Mouse (Mus musculus): Measurements from ENCODE around the gene Fbrsl1. TPM values are rescaled to one million over a fixed set of nuclear protein-coding genes. Genes with fewer than 3 reads are reported as not detected.

The Fbrsl1 gene
- 10 to 100 TPM; 79.9 to 94.0 TPM for total RNA-seq (2021)
- long read RNA-seq, experiment 1, partial matches to known transcripts, result 0 of 8 reads
- long read RNA-seq, experiment 1, other reads (novel, unspliced or antisense), result 3 of 8 reads
- long read RNA-seq, experiment 2, partial matches to known transcripts, result 0 of 13 reads
- long read RNA-seq, experiment 2, other reads (novel, unspliced or antisense), result 6 of 13 reads

DNA sequence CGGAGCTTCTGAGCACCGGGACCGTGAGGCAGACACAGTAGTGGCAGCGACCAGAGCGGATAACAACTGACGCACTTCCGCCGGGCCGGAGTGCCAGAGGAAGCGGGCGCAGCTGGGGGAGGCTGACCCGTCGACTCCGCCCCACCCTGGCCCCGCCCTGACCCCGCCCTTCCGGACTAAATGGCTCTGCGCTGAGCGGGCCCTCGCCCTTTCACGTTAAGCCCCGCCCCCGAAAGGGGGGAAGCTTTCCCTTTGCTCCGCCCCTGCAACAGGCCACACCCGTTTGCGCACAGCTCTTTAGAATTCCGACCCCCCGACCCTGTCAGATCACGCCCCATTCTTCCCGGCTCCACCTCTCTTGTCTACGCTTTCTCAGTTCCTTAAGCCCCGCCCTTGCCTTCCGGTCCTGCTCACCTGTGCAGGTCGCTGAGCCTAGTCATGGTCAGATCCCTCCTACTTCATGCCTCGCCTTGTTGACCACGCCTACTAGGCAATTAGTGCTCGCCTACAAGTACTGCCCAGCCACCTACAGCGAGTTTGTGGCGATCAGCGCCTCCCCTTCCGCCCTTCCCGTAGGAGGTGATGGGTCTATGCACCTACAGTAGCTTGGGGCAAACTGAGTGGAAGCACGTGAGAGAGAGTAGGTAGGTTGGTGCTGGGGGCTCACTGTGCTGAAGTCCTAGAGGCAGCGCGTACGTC, at the start of gene Fbrsl1:
Gene Fbrsl1 (minus strand): TSS at position 68 of the 699 bp plus-strand sequence.
- Histone ChIP-seq H3K27ac (peak within 1 kb of the TSS; percentile 94), H3K4me3 (peak within 1 kb of the TSS; percentile 87)
- peak; percentile 91 to 95 for DNase-seq (ENCODE audit: low spot score in 2 of 2)
- TF ChIP-seq CTCF (conservative IDR thresholded peaks at IDR 0.05), result no peak

DNA sequence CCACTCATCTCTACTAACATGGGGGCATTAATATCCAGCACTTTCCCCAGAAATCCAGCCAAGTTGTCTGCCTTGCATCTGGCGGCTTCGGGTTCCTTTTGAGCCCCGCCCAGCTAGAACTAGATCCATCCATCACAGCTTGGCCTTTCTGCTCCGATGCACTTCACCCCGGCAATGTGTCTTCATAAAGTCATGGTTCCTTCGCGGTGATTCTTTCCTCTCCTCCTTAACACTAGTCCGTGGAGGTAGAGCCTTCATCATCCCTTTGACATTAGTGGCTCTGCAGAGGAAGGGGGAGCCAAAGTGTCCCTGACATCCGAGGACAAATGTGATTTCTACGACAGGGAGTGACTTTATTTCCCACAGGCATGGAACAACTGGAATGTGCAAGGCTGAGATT, 49.8 kb upstream of the Fbrsl1 start:
- no peak overlapping the region for H3K27ac ChIP-seq
- no peak overlapping the region for H3K4me3 ChIP-seq
- TF ChIP-seq CTCF (conservative IDR thresholded peaks at IDR 0.05), result no peak
- DNase-seq (ENCODE audit: low spot score in 2 of 2), result no peak

DNA sequence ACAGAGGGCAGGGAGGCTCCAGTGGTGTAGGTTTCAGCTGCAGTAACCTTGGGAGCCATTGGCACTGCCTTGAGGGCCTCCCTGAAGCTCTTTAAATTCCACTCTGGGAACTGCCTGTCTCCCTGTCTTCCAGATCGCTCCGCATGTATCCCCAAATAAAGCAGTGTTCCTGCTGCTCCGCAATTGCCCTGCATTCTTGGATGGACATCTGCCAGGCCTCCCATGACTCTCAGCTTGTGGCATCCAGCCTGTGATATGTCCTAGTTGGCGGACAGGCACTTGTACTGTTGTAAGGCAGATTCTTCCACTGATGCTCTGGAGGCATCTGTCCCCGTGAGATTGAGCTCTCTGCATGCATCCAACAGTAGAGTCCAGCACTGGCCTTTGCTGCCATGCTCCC, 49.3 kb upstream of the Fbrsl1 start:
- TF ChIP-seq CTCF (conservative IDR thresholded peaks at IDR 0.05), result no peak

DNA sequence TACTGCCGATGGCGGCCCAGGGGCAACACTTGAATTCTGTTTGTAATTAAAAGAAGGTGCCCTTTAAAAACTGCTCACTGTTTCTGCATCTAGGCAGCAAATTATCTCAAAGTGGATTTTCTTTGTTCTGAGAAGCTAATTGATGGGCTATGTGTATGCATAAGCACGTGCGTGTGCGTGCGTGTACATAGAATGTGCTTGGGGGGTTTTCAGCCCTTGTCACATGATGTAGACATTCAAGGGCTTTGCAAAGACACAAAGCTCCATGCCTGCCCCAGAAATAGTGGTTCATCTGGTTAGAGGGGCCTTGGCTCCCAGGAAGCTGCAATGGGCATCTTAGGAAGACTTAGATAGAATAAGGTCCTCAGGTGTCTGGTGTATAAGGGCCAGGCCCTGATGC, 46.7 kb upstream of the Fbrsl1 start:
- TF ChIP-seq CTCF (conservative IDR thresholded peaks at IDR 0.05), result no peak
- no peak overlapping the region for H3K27ac ChIP-seq
- H3K4me3 ChIP-seq, result no peak overlapping the region
- no peak for DNase-seq (ENCODE audit: low spot score in 2 of 2)

More for the DNA sequence above, 49.3 kb upstream of the Fbrsl1 start:
- Histone ChIP-seq H3K27ac (no peak overlapping the region), H3K4me3 (no peak overlapping the region)
- DNase-seq (ENCODE audit: low spot score in 2 of 2), result no peak

DNA sequence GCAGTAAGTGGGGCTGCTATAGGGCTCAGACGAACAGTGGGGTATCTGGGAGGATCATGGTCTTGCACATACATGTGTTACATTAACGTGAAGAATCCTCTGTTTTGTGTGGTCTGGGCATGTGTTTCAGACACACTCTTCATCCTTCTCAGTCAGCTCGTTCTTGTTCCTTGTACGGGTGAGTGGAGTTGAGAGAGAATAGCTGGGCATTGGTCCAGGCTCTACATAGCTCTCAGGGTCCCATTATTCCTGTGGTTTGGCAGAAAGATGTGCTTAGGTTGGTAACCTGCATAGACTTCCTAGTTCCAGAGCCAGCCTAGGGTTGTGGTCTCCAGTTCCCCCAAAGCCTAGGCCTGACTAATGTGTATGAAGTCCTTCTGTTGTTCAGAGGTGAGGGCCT, 46.1 kb upstream of the Fbrsl1 start:
- H3K4me3 ChIP-seq, result no peak overlapping the region
- no peak for TF ChIP-seq CTCF (conservative IDR thresholded peaks at IDR 0.05)
- H3K27ac ChIP-seq, result no peak overlapping the region
- no peak for DNase-seq (ENCODE audit: low spot score in 2 of 2)

DNA sequence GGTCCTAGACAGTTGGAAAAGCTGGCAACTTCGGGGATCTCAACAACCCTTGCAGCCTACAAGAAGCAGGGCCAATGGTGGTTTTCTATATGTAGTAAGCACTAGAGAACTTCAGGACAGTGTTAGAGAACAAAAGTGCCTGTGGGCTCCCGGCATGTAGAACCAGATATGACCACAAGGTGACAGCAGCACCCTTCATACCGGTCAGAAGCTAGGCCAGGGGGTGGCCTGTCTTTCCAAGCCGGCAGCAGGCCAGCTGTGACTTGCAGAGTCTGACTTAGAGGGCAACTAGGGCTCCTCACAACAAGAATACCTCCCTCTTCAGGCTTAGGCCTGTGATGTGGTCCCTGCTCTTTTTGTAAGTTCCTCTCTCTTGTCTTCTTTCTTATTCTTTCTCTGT, 45.5 kb upstream of the Fbrsl1 start:
- H3K27ac ChIP-seq, result no peak overlapping the region
- no peak overlapping the region for H3K4me3 ChIP-seq
- peak; percentile 66 to 74 for DNase-seq (ENCODE audit: low spot score in 2 of 2)
- peak; percentile 99 for TF ChIP-seq CTCF (conservative IDR thresholded peaks at IDR 0.05)

DNA sequence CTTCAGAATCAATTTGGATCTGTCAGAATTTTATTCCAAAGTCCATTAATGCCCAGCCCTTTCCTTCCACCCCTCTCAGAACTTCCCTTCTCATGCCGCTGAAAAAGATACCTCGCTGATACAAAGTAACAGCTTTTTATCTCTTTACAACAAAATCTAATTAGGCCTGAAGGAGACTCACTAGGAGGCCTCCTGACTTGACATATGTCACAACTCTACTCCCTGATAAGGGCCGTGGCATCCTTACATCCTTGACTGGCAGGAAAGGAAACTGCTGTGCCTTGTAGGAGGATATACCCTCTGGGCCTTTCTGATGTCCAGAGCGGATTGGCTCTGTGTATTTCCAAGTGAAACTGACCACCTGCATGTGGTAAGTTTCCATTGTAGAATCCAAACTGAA, 41.3 kb upstream of the Fbrsl1 start:
- H3K4me3 ChIP-seq, result no peak overlapping the region

DNA sequence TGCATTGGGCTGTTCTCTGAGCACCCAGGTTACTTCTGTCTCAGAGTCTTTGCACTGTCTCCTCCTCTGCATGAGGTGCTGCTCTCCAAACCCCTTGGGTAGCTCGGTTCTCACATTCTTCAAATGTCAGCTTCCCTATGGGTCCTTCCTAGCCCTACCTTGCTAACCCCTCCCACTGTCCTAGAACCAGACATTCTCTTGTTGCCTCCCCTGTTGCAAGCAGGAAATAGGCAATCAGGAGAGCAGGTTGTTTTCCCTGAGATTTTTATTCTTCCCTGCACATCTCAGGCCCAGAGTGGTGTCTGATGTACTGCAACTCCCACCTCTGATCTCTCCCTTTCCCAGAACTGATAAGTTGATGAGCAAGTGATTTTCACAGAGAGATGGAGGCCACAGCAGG, 39.6 kb upstream of the Fbrsl1 start:
- Histone ChIP-seq H3K4me3 (no peak overlapping the region), H3K27ac (no peak overlapping the region)
- no peak for DNase-seq (ENCODE audit: low spot score in 2 of 2)
- no peak for TF ChIP-seq CTCF (conservative IDR thresholded peaks at IDR 0.05)

More for the DNA sequence above, 41.3 kb upstream of the Fbrsl1 start:
- no peak overlapping the region for H3K27ac ChIP-seq
- no peak for DNase-seq (ENCODE audit: low spot score in 2 of 2)
- TF ChIP-seq CTCF (conservative IDR thresholded peaks at IDR 0.05), result no peak

DNA sequence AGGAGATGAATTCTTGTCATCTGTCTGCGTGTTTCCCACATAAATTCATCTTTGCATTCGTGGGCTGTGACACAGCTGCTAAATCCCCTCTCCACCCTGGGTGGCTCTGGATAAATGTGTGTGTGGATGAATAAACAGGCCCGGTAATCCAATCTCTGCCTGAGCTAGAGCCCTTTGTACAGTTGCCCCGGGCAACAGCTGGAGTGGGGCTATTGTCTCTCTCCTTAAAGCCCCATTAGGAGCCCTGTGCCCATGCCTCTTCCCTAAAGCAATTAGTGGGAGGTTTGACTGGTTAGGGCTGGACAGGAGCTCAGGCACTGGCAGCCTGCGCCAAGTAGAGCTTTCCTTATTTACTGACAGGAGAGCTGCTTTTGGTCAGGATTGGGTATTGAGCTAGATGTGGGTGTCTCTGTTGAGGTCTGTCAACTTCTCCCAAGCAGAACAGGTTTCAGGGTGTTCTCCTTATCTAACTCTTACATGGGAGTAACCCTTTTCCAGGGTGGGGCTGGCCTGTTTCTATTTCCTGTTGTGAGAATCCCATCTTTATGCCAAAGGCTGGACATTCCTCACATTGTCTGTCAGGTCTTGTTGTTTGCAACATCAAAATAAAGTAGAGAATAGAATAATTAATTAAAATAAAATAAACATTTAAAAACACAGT, 38.5 kb upstream of the Fbrsl1 start:
- no peak overlapping the region for H3K27ac ChIP-seq
- H3K4me3 ChIP-seq, result no peak overlapping the region
- TF ChIP-seq CTCF (conservative IDR thresholded peaks at IDR 0.05), result no peak
- DNase-seq (ENCODE audit: low spot score in 2 of 2), result no peak

DNA sequence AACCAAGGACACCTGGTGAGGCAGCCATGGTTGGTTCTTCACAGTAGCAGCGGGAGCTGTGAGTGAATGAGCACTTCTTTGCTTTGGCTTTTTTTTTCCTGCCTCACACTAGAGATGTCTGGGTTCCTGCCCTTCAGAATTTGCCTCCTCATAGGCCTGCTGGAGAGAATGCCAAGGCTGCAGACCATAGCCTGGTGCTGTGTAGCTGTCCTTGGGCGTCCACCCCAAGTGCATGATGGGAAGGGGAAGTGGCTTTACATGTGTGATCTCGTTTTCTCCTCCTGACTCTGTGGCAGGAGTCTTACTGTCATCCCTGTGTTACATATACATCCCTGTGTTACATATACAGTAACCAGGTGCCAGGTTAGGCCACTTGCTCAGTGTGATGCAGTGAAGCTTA, 36.4 kb upstream of the Fbrsl1 start:
- Histone ChIP-seq H3K27ac (no peak overlapping the region), H3K4me3 (no peak overlapping the region)
- no peak for DNase-seq (ENCODE audit: low spot score in 2 of 2)
- no peak for TF ChIP-seq CTCF (conservative IDR thresholded peaks at IDR 0.05)

DNA sequence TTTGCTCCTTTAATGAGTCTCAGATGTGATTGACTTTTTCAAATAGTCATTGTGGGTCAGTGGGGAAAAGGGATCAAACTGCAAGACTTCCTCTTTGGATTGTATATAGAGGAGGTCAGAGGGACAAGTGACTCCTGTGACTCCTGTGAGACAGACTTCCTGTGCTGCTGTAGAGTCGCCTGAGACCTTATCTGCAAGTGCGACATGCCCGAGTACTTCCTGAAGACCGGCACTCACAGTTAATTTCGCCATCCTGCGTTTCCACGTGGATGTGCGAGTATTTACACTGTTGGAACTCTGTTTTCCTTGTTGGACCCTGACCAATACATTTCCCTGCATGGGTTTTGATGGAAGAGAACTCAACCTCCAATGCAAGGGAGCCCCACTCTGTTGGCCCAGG, 30.9 kb upstream of the Fbrsl1 start:
- no peak for TF ChIP-seq CTCF (conservative IDR thresholded peaks at IDR 0.05)
- DNase-seq (ENCODE audit: low spot score in 2 of 2), result no peak
- no peak overlapping the region for H3K27ac ChIP-seq
- H3K4me3 ChIP-seq, result no peak overlapping the region

DNA sequence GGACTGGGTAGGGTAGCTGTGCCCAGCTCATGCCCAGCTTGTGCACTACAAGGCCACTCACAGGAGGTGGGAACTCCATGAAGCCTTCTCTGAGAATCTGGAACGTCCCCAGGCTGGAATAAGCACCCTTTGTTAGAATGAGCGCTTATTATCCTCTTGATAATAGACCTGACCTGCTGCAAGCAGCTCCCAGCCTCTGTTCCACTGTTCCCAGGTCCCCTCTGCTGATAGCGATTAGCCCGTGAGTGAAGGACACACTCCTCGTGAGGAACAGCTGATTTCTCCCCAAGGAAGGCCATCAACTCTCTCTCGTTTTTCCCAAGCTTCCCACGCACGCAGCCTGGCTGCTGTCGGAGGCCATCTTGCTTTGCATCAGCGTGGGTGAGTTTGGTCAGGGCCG, 25.9 kb upstream of the Fbrsl1 start:
- DNase-seq (ENCODE audit: low spot score in 2 of 2), result no peak
- no peak for TF ChIP-seq CTCF (conservative IDR thresholded peaks at IDR 0.05)
- no peak overlapping the region for H3K27ac ChIP-seq
- H3K4me3 ChIP-seq, result no peak overlapping the region

DNA sequence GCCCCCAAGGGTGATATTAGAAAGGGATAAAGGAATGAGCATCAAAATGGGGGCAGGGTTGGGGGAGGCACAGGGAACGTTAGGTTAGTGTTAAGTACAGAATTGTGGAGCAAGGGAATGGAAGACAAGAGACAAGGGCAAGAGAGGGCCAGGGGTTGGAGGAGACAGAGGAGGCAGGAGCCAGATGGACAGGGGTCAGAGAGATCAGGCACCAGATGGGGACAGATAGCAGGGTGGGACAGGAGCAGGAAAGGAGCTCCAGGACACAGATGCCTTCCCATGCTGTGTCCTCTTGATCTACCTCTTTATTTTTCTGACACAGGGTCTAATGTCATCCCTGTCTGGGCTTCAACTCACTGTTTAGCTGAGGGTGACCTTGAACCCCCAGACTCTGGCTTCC, 24.5 kb upstream of the Fbrsl1 start:
- DNase-seq (ENCODE audit: low spot score in 2 of 2), result no peak
- no peak for TF ChIP-seq CTCF (conservative IDR thresholded peaks at IDR 0.05)
- no peak overlapping the region for H3K27ac ChIP-seq
- no peak overlapping the region for H3K4me3 ChIP-seq
